Mouse (Mus musculus) small intestine, adult 2 months (tissue): ENCODE measurements around the gene Atp6v0a1.

ENCODE experiments used
- CTCF ChIP-seq: fragments of 200-500 bp; IDR thresholded peaks from 2 replicates; pipeline ENCODE4 v1.5.1; 2012; ENCODE audit warnings: low read depth, mild to moderate bottlenecking, control low read depth, inconsistent platforms, low read length, moderate library complexity, mixed read lengths; ENCODE audit not compliant: insufficient replicate concordance, insufficient read length; ENCODE audit errors: extremely low read depth
- POLR2A ChIP-seq: fragments of 200-500 bp; IDR thresholded peaks from 2 replicates; pipeline ENCODE4 v1.6.1; 2012; ENCODE audit warnings: low read depth, mild to moderate bottlenecking, control low read depth, inconsistent platforms, low read length, moderate library complexity

DNA sequence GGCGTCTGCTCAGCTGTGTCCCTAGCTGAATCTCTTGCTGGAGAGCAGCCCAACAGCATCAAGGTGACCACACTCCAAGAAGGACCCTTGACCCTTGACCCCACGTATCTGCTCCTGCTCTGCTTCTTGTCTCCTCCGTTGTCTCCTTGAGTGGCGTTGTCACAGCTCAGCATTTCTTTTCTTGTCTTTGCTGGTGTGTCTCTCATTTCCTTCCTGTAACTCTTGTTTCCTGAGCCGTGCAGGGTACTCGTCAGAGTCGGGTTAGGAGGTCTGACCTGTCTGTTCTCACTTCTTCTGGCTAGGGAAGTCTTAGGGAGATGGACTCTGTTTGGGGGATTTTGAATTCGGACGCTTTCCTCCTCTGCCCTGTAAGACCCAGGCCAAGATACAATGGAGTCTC is 37.2 kb downstream of the Atp6v0a1 start:
- TF ChIP-seq POLR2A (no peak), CTCF (no peak)
